Mouse (Mus musculus): ENCODE results near the gene Wdr76.
A peak's percentile ranks its signal among the peaks of the same experiment; 100 is the strongest.
"Not testable (repeated sequence)": the region's sequence is repeated elsewhere in the genome, so short reads cannot be mapped to it uniquely, and the experiment has no call there.

The Wdr76 gene

DNA sequence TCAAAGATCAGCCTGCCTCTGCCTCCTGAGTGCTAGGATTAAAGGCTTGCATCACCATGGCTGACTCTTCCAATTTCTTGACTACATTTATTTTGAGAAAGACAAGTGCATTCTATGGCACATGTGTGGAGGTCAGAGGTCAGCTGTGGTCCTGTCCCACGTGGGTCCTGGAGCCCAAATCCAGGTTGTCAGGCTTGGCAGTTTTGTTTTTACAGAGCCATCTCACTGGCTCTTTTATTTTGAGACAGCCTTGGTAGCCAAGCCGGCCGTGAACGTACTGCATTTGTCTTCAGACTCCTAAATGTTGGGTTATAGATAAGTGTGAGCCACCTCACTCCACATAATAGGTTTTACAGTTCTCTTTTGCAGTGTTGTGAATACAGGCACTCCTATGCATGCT, 12.2 kb downstream of the Wdr76 start:
- not testable (repeated sequence) for DNase-seq (ENCODE audit: low read depth, low spot score)

DNA sequence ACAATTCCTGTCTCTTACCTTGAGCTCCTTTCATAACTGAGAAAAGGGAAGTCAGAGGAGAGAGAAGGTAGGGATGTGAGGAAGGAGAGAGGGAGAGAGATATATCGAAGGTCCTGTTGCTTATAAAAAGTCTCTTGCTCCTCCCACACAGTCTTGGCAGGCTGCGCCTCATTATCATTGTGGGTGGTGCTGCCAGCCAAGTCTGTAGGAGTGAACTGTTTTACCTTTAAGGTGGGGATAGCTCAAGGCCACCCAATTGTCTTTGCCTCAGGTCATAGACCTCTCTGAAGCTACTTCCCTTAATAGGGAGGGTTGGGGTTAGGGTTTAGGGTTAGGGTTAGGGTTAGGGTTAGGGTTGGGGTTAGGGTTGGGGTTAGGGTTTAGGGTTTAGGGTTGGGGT, 15.5 kb downstream of the Wdr76 start:
- no peak for DNase-seq (ENCODE audit: low read depth, low spot score)

DNA sequence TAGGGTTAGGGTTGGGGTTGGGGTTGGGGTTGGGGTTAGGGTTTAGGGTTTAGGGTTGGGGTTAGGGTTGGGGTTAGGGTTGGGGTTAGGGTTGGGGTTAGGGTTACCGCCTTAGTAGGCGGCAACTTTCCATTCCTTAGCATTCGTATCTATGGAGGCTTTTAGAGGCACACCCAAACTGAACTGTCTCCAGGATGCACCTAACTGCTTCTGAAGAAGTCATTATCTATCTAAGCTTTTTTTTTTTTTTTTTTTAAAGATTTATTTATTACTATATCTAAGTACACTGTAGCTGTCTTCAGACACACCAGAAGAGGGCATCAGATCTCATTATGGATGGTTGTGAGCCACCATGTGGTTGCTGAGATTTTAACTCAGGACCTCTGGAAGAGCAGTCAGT, 16.3 kb downstream of the Wdr76 start:
- not testable (repeated sequence) for DNase-seq (ENCODE audit: low read depth, low spot score)

DNA sequence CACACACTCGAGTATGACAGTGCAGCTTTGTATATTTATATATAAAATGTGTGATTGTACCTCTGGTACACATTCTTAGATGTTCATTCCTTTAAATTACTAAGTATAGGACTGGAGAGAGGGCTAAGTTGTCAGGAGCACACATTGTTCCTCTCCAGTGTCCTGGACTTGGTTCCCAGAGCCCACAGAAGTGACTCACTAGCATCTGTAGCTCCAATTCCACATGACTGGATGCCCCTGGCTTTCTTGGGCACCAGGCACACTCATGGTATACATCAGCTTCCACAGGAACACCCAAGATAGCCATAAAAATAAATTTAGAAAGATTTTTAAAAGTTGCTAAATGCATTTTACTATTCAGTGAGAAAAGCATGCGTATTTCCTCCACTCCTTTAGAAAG, 18.5 kb downstream of the Wdr76 start:
- no peak for DNase-seq (ENCODE audit: low read depth, low spot score)

DNA sequence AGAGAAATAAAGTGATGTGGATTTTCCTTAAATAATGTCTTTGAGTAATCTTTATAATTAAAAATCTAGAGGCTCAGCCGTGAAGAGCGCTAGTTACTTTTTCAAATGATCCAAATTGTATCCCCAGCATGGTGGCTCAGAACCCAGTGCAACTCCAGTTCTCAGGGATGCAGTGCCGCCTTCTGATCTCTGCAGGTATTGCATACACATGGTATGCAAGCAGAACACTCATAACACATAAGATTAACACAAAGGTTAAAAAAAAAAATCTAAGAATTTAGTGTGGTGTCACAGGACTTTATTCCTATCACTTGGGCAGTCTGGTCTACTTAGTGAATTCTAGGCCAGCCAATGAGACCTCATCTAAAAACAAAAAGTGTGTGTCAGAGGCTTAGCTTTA, 38.3 kb downstream of the Wdr76 start:
- no peak for DNase-seq (ENCODE audit: low read depth, low spot score)

DNA sequence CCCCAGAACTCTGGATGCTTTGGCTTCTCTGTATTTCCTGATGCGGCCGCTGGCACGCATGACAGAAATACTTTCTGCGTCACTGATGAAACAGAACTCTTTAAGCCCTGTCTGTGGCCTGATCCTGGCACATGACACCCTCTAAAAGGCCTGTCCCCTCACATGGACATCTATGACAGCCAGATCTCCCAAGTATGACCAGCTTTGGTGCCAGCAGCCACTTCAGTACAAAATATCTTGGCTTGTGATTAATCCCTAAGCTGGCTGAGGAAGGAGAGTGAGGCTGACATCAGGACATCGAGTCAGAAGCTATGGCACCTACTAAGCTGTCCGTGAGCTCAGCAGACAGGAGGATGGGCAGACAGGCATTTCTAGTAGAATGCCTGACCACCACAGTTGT, 43.1 kb downstream of the Wdr76 start:
- DNase-seq (ENCODE audit: low read depth, low spot score), result no peak

DNA sequence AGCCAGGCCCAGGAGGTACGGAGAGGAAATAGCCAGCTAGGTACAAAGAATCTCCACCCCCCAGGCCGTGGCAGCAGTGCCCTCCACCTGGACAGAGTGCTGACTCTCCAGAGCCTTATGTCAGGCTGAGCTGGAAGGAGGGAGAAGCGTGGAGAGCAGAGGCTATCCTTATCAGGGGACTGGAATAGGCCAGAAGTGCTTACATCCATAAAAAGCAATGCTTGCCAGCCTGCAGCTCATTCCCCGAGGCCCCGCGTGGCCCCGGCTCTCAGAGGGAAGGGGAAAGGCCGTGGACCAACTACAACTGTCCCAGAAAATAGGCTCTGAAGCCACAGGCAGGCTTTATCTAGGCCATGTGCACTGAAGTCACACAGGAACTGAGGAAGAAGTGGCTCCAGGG, 44.7 kb downstream of the Wdr76 start:
- DNase-seq (ENCODE audit: low read depth, low spot score), result no peak

DNA sequence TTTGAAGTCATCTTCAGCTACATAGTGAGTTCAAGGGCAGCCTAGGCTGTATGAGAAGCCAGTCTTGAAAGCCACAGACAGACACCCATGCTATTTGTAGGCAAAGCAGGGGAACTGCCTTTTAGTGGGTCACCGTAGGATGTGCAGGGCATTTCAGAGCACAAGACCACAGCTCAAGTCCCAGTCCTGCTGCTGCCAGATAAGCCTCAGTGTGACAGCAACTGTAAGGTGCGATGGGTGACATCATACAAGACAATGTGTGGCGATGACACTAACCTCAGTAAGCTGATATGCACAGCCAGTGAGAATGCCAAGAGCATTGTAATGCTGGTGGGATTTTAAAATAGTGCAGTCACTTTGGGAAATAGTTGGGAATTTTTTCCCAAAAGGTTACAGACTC, 56.6 kb downstream of the Wdr76 start:
- DNase-seq (ENCODE audit: low read depth, low spot score), result no peak

DNA sequence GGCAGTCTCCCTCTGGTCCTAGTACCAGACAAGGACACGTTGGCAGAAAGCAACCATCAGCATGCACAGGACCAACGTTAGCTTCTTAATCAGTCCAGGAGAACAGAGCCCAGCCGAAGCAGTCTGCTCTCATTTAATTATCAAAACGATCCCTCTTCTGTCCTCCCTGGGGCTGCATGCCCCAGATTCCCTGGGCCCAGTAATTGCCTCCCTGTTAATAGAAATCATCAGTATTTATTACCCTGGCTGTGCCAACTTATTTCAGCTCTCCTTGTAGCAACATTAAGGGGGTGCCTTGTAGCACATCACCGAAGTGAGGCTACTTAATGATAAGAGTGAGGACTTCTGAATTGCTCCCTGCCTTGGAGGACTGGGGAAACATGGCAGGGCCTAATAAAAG, 59.4 kb downstream of the Wdr76 start:
- DNase-seq (ENCODE audit: low read depth, low spot score), result no peak

DNA sequence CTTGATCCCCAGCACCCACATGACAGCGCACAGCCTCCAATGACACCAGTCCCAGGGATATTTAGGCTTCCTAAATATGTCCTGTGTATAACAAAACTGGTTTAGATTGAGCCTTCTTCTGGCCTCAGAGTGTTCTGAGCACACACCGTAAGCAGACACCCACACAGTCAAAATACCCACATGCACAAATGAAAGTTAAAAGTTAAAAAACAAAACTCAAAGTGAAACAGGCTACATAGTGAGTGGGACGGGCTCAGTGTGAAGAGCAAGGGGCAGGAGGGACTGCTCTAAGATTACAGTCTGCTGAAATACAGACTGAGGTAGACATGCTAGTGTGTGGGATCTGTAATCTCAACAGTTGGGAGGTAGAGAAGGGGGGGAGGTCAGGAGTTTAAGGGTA, 63.5 kb downstream of the Wdr76 start:
- DNase-seq (ENCODE audit: low read depth, low spot score), result no peak

DNA sequence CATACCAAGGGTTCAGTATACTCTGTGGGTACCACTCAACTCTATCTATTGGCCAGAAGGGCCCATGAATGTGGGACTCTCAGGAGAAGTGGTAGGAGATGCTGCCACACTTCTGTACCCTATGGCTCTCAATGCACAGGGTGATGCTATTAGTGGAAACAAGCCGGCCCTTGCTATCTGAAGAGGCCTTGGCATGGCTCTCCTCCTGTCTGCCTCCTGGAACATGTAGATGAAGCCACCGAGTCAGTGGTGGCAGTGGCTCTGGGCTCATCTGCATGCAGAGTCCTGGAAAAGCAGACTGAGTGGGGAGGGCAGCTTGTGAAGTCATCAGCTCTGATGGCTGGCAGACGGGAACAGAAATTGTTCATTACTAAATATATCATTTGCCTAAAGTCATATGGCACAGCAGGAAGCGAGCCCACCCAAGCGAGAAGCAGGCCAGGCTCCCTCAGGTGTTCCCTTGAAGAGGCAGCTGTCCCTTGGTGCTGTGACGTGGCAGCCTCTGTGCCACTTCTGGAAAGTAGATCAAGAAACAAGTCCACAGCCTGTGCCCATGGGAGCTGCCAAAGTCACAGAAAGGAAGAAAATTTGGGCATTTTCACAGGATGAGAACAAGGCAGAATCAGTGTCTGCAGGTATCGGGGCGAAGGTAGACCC, 64.6 kb downstream of the Wdr76 start:
- no peak for DNase-seq (ENCODE audit: low read depth, low spot score)

DNA sequence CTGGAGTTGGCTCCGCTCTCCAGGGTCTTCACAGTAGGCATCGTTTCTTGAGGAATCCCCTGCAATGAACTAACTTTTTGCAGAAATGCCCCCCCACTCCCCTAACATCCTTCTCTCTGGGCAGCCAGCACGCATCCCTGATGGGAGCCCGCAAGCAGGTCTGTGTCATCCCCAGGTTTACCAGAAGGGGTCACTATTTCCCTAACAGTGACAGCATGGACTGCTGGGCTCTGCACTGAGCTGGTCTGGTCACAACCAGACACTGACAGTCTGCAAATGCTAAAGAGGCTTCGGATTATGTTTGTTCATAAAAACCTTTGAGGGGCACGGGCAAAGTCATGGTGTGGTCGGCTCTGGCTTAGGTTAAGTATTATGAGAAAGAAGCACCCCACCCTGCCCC, 65.3 kb downstream of the Wdr76 start:
- DNase-seq (ENCODE audit: low read depth, low spot score), result peak; percentile 45

DNA sequence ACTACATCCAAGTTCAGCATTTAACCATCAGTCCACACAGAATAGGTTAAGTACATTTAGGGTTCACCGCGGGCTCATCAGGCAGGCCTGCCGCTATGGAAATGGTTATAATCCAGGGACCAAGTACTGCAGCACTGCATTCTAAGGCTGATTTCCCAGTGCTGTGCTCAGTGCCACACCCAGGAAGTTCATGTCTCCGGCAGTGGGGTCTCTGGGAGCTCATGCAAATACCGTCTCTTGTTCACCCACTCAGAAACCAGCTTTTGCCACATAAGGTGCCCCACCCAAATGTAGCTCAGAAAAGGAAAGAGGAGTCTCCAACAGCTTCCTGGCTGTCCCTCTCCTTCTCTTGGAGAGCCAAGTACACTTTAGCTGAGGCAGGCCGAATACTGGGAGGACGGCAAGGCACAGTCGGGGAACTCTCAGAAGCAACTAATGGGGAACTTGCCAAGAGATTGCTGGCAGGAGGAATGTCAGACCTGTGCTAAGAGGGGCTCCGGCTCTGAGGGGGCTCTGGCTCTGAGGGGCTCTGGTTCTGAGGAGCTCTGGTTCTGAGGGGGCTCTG, 67.6 kb downstream of the Wdr76 start:
- no peak for DNase-seq (ENCODE audit: low read depth, low spot score)

DNA sequence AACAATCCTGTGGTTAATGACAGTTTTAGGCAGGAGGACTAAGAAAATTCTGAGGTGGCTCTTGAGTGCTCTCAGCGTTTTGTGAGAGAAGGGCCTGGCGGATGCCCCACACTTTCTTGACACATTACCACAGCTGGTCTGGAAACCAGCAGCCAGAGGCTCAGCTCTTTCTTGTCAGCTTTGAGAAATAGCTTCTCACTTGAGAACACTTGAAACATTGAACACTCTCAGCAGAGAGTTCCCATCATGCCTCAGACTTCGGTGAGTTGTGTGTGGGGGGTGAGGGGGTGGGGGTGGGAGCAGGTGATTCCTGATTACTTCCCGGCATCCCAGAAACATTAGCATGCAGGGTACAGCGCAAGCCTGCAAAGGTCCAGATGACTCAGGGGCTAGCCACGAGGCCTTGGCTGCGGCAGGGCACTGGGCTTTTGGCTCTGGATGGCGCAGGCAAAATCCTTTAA, 69.2 kb downstream of the Wdr76 start:
- DNase-seq (ENCODE audit: low read depth, low spot score), result no peak

DNA sequence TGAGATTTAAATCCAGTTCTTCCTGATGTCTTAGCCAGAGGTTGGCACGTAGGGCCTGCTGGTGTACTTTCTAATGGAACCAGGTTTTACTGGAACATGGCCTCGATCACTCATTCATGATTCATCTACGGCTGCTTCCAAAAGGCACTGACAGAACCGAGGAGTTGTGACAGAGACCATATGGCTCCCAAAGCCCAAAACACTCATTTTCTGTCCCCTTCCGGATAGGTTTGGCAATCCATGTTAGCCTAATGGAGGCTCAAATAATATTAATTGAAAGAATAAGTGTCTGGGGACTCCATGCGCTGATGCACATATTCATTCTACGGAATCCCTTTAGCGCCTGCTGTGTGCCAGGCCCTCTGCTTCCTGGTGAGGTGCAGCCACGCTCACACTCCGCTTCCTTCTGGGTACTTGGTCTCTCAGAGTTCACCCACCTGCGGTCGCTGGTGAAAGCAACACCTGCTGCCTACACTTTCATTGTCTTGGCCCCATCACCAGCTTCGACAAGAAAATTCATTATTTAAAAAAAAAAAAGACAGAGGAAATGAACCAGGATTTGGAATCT, 76.4 kb downstream of the Wdr76 start:
- no peak for DNase-seq (ENCODE audit: low read depth, low spot score)

DNA sequence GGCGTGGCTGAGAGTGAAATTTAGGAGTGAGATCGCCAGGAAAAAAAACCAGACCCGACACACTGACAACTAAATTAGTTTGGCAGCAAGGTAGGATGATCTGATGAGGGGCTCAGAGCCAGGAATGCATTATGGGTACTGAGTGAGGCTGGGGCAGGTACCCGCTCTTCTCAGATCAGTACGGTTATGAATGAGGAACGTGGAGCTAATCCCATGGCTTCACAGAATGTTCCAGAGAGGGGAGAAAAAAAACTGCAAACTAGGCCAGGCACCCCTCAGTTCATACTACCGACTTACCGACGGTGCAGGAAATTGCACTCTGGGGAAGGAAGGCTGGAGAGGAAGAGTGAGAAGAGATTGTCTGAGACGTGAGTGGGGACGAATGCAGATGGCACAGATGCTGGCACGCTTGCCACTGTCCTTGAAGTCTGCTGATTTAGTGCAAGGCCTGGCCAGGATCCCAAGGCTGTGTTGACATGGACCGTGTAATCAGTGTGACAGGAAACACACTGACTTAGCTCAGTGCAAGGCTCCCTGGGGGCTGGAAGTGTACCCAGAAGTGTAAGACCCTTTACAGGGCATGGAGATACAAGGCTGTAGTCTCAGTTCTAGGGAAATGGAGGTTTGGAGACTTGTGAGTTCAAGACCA, 77.1 kb downstream of the Wdr76 start:
- no peak for DNase-seq (ENCODE audit: low read depth, low spot score)

DNA sequence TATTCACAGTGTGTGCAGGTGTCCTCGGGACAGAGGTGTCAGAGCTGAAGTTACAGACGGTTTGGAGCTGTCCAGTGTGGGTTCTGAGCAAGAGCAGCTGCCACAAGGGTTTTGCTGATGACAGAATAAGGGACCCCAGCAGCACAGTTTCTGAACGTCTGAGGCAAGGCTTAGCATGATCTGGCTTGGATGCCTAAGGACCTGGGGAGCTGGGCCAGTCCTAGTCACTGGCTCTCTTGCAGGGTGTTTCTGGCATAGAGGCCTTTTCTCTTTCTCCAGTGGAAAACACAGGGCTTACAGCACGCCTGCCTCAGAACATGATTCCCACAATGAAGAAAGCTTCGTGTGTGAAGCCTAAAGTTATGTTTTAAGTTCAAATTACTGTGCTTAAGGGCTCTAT, 78.2 kb downstream of the Wdr76 start:
- DNase-seq (ENCODE audit: low read depth, low spot score), result no peak

DNA sequence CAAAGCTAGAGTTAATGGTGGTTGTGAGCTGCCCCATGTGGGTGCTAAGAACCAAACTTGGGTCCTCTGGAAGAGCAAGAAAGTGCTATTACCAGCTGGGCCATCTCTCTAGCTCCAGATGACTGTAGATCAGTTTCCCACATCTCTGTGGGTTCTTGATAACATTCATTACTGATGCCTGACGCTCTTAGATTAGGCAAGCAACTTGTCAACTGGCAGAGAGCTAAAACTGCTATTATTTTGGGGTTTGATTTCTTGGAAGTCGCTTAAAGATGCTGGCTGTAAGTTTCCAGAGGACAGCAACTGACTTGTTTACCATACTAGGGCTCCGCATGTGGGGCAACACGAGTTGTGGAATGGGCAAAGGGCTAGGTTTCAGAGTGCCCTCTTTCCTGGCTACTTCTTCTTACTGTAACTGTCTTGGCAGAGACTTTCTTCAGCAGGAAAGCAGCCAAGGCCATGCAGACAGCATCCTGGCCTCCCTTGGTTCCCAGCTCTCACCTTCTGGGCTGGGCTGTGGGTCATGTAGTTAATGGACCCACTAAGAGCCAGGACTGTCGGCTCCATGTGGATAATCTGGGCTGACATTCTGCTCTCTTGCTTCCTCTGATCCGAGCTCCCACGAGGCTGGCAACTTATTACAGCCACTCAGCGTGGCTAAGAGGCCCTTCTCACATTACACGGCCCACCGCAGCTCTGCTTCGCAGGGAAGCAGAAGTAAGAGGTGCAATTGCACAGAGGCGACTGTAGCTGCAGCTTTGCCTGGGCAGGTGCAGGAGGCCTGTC, 81.2 kb downstream of the Wdr76 start:
- no peak for DNase-seq (ENCODE audit: low read depth, low spot score)

DNA sequence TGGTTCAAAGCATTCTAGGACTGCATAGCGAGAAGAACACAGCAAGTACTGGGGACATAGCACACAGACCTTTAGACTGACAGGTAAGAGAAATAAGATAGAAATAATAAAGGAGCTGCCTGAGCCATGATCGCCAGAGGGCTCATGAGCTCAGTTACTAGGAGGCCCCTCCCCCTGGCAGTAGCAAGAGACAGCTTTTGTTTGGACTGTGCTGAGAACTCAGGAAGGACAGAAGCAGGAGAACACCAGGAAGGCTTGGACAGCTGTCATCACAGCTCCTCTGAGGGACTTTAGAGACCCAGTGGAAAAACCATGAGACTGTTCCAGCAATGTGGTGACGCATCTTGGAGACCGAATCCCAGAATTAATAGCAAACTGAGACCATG, 81.8 kb downstream of the Wdr76 start:
- no peak for DNase-seq (ENCODE audit: low read depth, low spot score)

DNA sequence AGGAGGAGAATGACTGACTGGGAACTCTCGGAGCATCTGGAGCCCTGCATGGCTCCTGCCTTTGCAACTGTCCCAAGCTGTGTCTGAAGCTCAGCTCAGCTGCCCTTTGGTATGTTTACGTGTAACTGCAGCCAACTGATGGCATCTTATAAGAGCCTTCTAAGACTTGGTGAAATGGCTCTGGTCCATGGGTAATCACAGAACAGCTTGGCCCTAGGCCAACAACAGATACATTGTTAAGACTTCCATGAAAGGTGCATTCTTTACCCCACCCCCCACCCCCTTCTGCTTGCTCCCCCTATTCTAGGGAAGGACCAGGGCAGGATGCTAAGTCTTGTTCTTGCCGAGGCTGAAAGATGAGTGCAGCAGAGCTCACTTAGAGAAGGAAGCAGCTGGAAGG, 87.6 kb downstream of the Wdr76 start:
- no peak for DNase-seq (ENCODE audit: low read depth, low spot score)

Data from brain, embryonic 18.5 days (tissue).